Mouse (Mus musculus): Measurements from ENCODE around the gene Myo1b.

GRCm38 (mm10) chr1:51758326-51759109 is 157.4 kb downstream of the Myo1b start:
- TF ChIP-seq POLR2A (IDR thresholded peaks at IDR 0.05; ENCODE audit: extremely low read depth, insufficient read depth, low read length), result no peak
- TF ChIP-seq CTCF (IDR thresholded peaks at IDR 0.05; ENCODE audit: low read depth, low read length), result no peak

Measured in liver, adult 2 months (tissue).